Comparison of ENCODE assay signal across 13 mouse cellular contexts in genomic region chr8:113190537-113190936, GRCm38 (mm10).
"Had no signal": no experiment of that assay in that cellular context is flagged by ENCODE, and none has a peak within 500 bp of the region (broad histone marks: within the 10 kb centered on the region; RNA-seq: fewer than 3 reads in every experiment).

No protein-coding gene starts in this region.

- H3K27me3 ChIP-seq: liver, embryonic 15.5 days; midbrain, embryonic 15.5 days; neural tube, embryonic 12.5 days had no signal

- H3K27ac ChIP-seq: kidney, postnatal 0 days; layer of hippocampus, adult 2 months; limb, embryonic 10.5 days; liver, embryonic 15.5 days; midbrain, embryonic 15.5 days; neural tube, embryonic 12.5 days had no signal

- H3K4me1 ChIP-seq: limb, embryonic 10.5 days; liver, embryonic 15.5 days; midbrain, embryonic 15.5 days; neural tube, embryonic 12.5 days had no signal

- DNase-seq: kidney, adult 9 months; kidney, postnatal 36 days; lung, adult 2 months; lung, postnatal 36 days; right cerebral cortex, postnatal 25 days; thymus, postnatal 36 days had no signal

- H3K9me3 ChIP-seq: limb, embryonic 10.5 days; liver, embryonic 15.5 days; midbrain, embryonic 15.5 days; neural tube, embryonic 12.5 days had no signal

- H3K4me3 ChIP-seq: layer of hippocampus, adult 2 months; limb, embryonic 10.5 days; liver, embryonic 15.5 days; midbrain, embryonic 15.5 days; neural tube, embryonic 12.5 days had no signal

- ATAC-seq: lung, postnatal 0 days; midbrain, embryonic 15.5 days had no signal

- H3K36me3 ChIP-seq: limb, embryonic 10.5 days; liver, embryonic 15.5 days; midbrain, embryonic 15.5 days; neural tube, embryonic 12.5 days had no signal
